Mouse (Mus musculus) stomach, postnatal 0 days (tissue): ENCODE measurements at regions not wholly inside any gene's neighbourhood (a gene's known extent, or its start where the extent isn't known, plus 50 kb on each side); places are given as distances from the start of the nearest gene placed in this dataset.

ENCODE experiments used
- CTCF ChIP-seq: IDR thresholded peaks from 2 replicates; pipeline ENCODE4 v1.5.1; 2016; ENCODE audit warnings: antibody characterized with exemption, low read depth, mild to moderate bottlenecking, moderate library complexity
- EP300 ChIP-seq: optimal IDR thresholded peaks from 2 replicates; pipeline ENCODE3; 2016; ENCODE audit warnings: antibody characterized with exemption

DNA sequence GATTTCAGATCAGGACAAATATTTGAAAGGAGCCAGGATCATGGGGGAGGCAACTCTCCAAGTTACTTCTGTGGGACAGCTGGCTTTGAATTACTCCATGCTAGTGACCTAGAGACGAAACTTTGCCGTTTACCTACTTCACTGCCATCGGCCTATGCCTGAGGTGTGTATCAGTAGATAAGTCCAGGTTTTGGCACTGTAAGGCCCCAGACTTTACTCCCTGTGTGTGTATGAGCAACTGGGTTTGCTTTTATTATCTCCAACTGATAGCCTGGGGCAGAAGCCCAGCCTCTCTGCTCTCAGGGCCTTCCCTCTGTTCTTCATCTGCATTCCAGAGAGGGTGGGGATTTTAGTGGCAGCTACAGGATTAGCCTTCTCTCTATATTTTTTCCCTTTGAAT lies 65.6 kb upstream of the Mrps22 start:
- TF ChIP-seq CTCF (no peak), EP300 (no peak)
